Mouse (Mus musculus) olfactory bulb, adult 2 months (tissue): ENCODE results near the gene Aldh3b3. TPM values are rescaled to one million over a fixed set of nuclear protein-coding genes. Genes with fewer than 3 reads are reported as not detected.

Source experiments
- H3K27ac ChIP-seq: fragments of 200-500 bp; 2 replicates; pipeline ENCODE4 v1.5.1; 2012; ENCODE audit warnings: low read depth, low read length; ENCODE audit not compliant: insufficient read depth
- H3K4me1 ChIP-seq: fragments of 200-500 bp; 2 replicates; pipeline ENCODE4 v1.6.1; 2012; ENCODE audit warnings: low read length; ENCODE audit not compliant: control insufficient read depth, insufficient read depth
- H3K4me3 ChIP-seq: fragments of 200-500 bp; 2 replicates; pipeline ENCODE4 v1.5.1; 2012; ENCODE audit warnings: mild to moderate bottlenecking, low read depth, low read length, moderate library complexity; ENCODE audit not compliant: insufficient read depth
- CTCF ChIP-seq: fragments of 200-500 bp; IDR thresholded peaks from 2 replicates; pipeline ENCODE4 v1.5.1; 2012; ENCODE audit warnings: low read depth, mild to moderate bottlenecking, low read length, moderate library complexity; ENCODE audit not compliant: insufficient read depth
- POLR2A ChIP-seq: fragments of 200-500 bp; IDR thresholded peaks from 2 replicates; pipeline ENCODE4 v1.6.1; 2012; ENCODE audit warnings: mild to moderate bottlenecking, low read depth, low read length, moderate library complexity; ENCODE audit not compliant: insufficient read depth
- WGBS: fragments of 180-500 bp; shearing (Covaris S2); methylation state at CpG from one replicate; pipeline ENCODE4 v1.1.7; 2018; 5-methylcytosine and 5-hydroxymethylcytosine counted together
- polyA plus RNA-seq: library from polyadenylated mRNA; stranded (reverse); fragments of >200 nt; gene quantifications from 2 replicates; pipeline ENCODE4 v1.2.4, GENCODE M21; 2012; ENCODE audit warnings: low replicate concordance; ENCODE audit not compliant: missing spikeins, insufficient read depth, insufficient read length

Gene Aldh3b3
- polyA plus RNA-seq, 1 experiment, result not detected

DNA sequence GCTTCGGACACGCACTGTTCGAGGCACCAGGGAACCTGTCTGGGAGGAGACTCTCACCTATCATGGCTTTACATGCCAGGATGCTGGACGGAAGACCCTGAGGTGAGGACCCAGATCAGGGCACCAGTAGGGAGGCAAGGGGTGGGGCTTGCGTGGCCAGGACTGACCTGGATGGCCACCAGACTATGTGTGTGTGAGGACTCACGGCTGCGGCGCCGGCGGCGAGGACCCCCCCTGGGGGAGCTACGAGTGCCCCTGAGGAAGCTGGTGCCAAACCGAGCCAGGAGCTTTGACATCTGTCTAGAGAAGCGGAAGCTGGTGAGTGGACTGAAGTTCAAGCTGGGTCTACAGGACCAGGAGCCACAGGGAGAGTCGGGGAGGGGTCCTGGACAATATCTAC is 45.9 kb downstream of the Aldh3b3 start:
- peaks cover 24% of the 10 kb centered on the region for H3K4me1 ChIP-seq
- 87% methylated on average over 15 of the region's 15 CpGs for WGBS
- H3K4me3 ChIP-seq, result no peak overlapping the region
- TF ChIP-seq CTCF (no peak), POLR2A (no peak)
- H3K27ac ChIP-seq, result no peak overlapping the region

DNA sequence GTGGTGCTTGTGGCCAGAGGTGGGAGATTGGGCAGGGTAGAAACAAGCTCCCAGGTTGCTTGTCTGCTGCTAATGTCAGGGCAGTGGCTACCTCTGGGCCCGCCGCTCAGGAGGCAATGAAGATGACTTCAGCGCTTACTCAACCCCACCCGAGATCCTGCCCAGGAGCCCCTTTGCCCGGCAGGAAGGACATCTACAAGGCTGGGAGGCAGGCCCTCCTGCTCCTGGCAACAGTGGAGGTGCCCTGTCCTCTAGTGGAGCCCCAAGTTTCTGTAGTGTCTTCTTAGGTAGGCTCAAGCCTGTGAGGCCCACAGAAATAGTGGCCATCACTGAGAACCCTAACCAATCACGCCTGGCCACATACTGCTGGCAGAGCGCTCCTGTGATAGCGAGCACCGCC is 46.6 kb downstream of the Aldh3b3 start:
- TF ChIP-seq CTCF (no peak), POLR2A (no peak)
- no peak overlapping the region for H3K4me3 ChIP-seq
- H3K4me1 ChIP-seq, result peaks cover 24% of the 10 kb centered on the region
- H3K27ac ChIP-seq, result no peak overlapping the region
- 84% methylated on average over 9 of the region's 9 CpGs for WGBS

DNA sequence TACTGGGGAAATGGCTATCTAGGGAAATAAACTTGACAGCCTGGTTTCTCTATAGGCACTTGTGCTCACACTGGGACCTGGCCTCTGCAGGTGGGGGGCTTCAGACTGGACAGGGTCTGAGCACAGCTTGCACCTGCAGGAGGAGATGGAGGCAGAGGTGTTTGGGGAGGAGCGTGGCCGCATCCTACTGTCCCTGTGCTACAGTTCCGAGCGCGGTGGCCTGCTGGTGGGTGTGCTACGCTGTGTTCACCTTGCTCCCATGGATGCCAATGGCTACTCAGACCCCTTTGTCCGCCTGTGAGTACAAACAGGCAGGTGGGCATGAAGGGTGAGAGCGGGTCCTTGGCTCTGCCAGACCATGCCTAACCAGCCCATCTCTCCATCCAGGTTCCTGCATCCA is 47.5 kb downstream of the Aldh3b3 start:
- 96% methylated on average over 8 of the region's 8 CpGs for WGBS
- no peak for TF ChIP-seq CTCF
- Histone ChIP-seq H3K4me3 (no peak overlapping the region), H3K27ac (no peak overlapping the region), H3K4me1 (peaks cover 23% of the 10 kb centered on the region)

DNA sequence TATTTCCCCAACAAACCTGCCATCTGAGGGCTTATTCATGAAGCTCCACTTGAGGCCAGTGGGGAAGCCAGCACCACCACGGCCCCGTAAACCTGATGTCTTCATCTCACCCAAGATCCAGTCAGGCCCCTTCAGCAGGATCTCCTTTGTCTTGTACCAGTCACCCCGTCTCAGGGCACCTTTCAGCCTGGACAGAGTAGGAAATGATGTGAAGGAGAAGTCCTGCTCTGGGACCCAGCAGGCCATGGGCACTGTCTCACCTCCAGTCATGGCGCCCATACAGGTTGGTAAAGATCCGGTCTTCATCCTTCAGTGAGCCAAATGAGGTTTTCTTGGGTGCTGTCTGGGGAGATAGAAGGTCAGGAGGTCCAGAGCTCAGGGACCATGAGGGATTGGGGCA is 52.6 kb downstream of the Aldh3b3 start:
- H3K4me1 ChIP-seq, result peaks cover 15% of the 10 kb centered on the region
- 93% methylated on average over 5 of the region's 5 CpGs for WGBS
- no peak overlapping the region; the same call in 1 of the 2 replicates for H3K4me3 ChIP-seq
- TF ChIP-seq CTCF (no peak), POLR2A (no peak)
- no peak overlapping the region for H3K27ac ChIP-seq

DNA sequence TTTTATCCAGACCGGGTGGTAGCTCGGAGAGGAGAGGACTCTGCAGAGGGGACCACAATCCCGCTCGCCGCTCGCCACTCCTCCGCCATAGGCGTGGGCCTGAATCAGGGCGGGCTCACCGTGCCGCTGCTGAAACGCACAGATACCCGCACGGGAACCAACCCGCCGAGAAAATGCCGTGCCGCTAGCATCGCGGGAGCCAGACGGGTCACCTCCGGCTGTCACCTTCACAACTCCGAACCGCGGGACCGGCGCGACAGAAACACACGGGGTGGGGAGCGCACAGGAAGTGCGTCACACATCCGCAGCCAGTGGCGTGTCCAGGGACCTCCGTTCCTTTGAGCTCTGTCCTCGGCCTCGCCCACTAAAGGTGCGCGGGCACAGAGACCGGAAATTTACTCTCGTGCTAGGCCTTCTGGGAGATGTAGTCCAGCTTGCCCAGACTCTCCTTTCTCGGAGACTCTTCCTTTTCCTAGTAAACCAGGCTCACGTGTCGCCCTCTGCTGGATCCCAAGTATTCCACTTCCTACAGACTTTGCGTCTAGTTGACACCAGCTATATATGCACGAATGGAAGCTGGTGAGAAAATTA is 54.1 kb downstream of the Aldh3b3 start, which contains the start of gene Ndufv1:
Ndufv1 (minus strand) TSS at position 375 of the 591 bp plus-strand sequence.
- H3K4me3 ChIP-seq, result peak within 1 kb of the TSS; percentile 92
- WGBS, result under 1% methylated on average over 45 of the region's 45 CpGs
- TF ChIP-seq POLR2A, result peak; percentile 86
- TF ChIP-seq CTCF, result no peak
- H3K4me1 ChIP-seq, result peaks cover 15% of the 10 kb centered on the region
- H3K27ac ChIP-seq, result peak within 1 kb of the TSS; percentile 77

DNA sequence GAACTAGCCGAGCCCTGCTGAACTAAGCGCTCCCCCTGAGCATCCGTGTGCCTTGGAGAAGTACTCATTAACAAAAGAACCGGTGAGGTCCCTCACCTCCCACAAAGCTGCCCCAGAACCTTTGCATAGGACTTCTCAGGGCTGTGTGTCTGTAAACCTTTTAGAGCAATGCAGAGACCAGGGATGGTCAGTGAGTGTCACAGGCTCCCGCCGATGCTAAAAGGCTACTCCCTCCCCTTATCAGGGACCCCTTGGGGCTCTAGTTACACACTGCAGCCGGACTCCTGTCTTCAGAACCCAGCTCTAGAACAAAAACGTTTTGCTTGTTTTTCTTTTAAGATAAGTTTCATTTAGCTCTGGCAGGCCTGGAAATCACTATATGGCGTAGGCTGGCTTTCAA is 54.6 kb downstream of the Aldh3b3 start:
- no peak for TF ChIP-seq CTCF
- no peak for TF ChIP-seq POLR2A
- peaks cover 15% of the 10 kb centered on the region for H3K4me1 ChIP-seq
- no peak overlapping the region for H3K27ac ChIP-seq
- peak overlapping the region; percentile 13 for H3K4me3 ChIP-seq
- WGBS, result 24% methylated on average over 9 of the region's 9 CpGs

DNA sequence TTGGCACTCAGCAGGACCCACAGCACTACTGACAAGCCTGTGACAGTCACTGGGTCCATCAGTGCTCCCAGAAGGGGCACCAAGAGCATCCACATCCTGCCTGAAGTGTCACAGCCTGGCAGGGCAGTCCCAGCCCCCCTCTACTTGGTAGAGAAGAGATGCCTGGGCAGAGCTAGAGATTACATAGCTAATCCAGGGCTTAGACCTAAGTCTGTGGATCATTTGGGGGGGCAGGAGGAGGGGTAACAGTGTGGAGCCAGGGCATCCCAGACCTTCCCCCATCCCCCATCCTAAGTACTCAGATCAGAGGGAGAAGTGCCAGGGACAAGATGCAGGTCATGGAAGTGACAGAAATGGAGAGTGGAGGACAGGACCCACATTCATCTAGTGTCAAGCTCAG is 56.4 kb downstream of the Aldh3b3 start:
- TF ChIP-seq CTCF, result no peak
- TF ChIP-seq POLR2A, result no peak
- Histone ChIP-seq H3K4me1 (peaks cover 12% of the 10 kb centered on the region), H3K4me3 (no peak overlapping the region), H3K27ac (no peak overlapping the region)

DNA sequence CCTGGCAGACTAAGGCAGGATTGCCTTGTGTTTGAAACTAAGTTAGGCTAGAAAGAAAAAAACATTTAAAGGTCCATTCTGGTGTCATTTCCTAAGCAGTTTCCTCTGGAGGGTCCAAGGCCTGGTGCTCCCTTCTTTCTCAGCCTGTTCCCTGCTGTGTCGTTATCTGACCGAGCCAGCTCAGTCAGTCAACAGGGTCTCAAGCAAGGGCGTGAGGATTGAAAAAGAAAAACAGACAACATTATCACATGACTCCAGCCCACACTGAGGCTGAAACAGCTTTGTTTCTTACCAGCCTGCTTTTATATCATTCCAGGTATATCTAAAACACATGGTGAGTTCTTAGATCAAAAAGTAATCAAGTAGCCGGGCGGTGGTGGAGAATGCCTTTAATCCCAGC is 57.2 kb downstream of the Aldh3b3 start:
- TF ChIP-seq CTCF, result no peak
- no peak for TF ChIP-seq POLR2A
- no peak overlapping the region for H3K27ac ChIP-seq
- no peak overlapping the region for H3K4me3 ChIP-seq
- 71% methylated on average over 5 of the region's 5 CpGs for WGBS
- H3K4me1 ChIP-seq, result peaks cover 10% of the 10 kb centered on the region

DNA sequence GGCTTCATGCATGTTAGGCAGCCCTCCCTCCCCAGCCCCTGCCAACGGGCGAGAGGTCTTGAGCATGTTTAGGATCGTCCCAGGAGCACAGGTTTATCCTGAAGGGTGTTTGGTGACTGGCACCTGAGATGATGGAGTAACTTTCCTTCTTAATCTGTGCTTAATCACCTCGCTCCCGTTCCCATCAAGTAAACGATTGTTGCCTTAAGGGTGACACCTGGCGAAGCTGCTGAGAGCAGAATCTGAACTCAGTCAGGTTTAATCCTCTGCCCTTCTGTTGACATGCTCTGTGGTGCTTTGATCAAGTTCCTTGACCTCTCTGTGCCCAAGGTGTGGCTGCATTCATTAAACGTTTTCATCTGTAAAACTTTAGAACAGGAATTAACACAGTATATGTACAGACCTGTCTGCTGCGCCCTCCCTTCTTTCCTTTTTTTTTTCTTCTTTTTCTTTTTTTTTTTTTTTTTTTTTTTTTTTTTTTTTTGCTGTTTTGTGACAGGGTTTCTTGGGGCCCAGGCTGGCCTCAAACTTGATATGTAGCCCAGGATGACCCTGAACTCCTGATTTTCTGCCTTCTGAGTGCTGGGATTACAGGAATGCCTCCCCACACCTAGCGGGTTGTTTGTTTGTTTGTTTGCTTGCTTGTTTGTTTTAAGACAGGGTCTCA is 59.6 kb downstream of the Aldh3b3 start:
- Histone ChIP-seq H3K27ac (no peak overlapping the region), H3K4me1 (0 out of 2 replicates have a peak, but pooled peaks cover under 1% of the 10 kb centered on the region), H3K4me3 (no peak overlapping the region)
- 69% methylated on average over 10 of the region's 10 CpGs for WGBS
- TF ChIP-seq CTCF (no peak), POLR2A (no peak)
